Mouse (Mus musculus): ENCODE measurements around the gene Cog5.

The Cog5 gene

GRCm38 (mm10) chr12:31983769-31984168 lies 329.1 kb downstream of the Cog5 start:
- no peak for DNase-seq (ENCODE audit: low spot score in 2 of 2)

- no peak for DNase-seq (ENCODE audit: low spot score in 2 of 2)
Observed at GRCm38 (mm10) chr12:31984206-31984605, 329.5 kb downstream of the Cog5 start.

DNA sequence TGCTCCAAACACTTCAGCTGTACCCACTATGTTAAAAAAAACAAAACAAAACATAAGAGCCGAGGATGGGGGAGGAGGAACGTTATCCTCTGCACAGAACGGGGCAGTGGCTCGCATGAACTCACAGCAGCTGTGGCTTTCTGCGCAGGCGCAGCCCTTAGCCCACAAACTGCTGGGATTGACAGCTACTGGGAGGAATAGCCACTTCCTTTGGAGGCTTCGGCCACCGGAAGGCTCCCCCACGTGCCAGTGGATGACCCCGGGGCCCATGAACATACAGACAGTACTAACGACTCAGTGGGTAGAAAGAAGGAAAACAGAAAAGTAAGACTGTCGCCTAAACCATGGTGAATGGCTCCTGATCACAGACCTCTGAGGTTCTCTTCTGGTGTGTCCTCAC lies 330.0 kb downstream of the Cog5 start:
- no peak for DNase-seq (ENCODE audit: low spot score in 2 of 2)

DNA sequence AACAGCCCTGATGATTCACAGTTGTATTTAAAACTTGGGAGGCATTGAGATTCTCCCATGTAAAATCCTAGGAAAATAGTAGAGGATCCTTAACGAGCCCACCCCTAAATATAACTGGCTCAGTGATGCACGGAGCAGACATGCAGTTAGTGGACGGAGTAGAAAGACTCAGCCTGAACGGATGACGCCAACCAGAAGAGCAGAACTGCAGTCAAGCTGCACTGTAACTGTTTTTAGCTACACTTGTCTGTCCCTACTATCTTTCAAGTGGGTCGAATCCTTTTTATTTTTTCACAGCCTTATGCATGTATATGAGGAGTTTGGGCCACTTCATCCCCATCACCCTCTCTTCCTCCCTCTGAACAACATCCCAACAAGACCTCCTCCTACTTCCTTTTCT lies 331.1 kb downstream of the Cog5 start:
- DNase-seq (ENCODE audit: low spot score in 2 of 2): no peak

- no peak for DNase-seq (ENCODE audit: low spot score in 2 of 2)
Observed at GRCm38 (mm10) chr12:31986463-31986862, 331.8 kb downstream of the Cog5 start.

Data from cerebellum, postnatal 4 days (tissue).